Mouse (Mus musculus): Measurements from ENCODE around the gene Krt81.

The Krt81 gene

DNA sequence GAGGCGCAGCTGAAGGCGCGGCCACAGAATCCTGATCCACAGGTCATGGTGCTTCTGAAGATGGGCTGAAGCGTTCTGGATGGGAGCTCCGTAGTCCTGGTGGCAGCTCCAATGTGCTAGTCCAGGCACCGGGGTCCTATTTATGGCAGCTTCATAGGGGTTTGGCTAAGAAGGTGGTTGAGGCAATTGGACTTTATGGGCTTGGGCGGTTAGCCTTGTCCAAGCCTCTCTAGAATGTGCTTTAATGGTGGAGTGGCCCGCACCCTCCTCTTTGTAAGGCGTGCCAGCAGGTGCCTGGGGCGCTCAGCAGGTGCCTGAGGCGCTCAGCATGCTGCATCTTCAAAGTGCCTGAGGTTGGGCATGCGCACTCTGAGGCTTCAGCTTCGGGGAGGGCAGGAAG, at the start of gene Krt81:
Krt81 (minus strand) TSS at position 101 of the 400 bp plus-strand sequence.
- no peak for DNase-seq (ENCODE audit: low read depth, low spot score)

GRCm38 (mm10) chr15:101508247-101508646, 44.7 kb upstream of the Krt81 start:
- no peak for DNase-seq (ENCODE audit: low read depth, low spot score)

- DNase-seq (ENCODE audit: low read depth, low spot score) = no peak
Measured at GRCm38 (mm10) chr15:101506896-101507758, 43.6 kb upstream of the Krt81 start.

GRCm38 (mm10) chr15:101497181-101497580, 33.6 kb upstream of the Krt81 start:
- DNase-seq (ENCODE audit: low read depth, low spot score) = no peak

DNA sequence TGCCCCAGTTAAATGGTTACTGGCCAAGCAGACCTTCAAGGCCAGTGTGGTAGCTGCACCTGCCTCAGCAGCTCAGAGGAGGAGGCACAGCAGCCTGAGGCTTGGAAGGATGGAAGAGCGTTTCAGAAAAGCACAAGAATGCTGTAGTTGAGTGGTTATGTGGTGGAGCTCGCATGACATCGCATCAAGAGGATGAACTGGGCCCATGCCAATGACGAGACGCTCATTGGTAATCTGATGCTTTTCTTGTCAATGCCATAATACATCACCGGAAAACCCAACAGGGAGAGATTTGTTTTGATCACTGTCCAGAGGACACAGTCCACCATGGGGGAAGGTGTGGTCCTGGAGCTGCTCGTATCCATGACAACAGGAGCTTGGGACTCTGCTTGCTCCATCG, 31.7 kb upstream of the Krt81 start:
- no peak for DNase-seq (ENCODE audit: low read depth, low spot score)

DNA sequence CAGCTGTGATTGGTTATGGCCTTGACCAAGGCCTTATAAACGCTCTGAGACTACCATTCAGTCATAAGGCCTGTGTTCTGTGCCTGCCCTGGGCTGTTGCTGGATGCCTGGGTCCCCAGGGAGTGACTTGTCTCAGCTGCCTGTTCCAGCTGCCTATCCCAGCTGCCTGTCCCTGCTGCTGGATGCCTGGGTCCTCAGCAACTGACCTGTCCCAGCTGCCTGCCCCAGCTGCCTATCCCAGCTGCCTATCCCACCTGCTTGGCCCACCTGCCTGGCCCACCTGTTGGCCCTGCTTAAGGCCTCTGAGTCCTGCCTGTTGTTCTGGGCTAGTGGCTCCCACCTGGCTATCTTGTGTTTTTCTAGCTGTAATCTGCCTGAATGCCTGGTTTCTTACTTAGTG, 30.7 kb upstream of the Krt81 start:
- no peak for DNase-seq (ENCODE audit: low read depth, low spot score)

DNA sequence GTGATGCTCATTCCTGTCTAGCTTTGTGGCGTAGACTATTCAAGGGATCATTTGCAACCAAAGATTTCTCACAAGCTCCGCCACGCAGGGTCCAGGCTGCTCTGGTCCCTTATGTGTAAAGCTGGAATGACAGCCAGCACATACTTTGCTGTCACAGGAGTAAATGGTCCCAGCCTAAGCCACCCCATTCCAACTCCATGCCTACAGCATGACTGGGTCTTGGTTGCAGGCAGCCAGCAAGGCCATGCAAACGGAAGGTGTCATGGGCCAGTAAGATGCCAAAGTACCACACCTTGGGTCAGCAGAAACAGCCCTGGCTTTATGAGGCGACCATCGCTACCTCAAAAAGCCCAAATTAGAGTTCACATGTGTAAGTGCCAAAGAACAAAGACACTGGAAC, 30.2 kb upstream of the Krt81 start:
- no peak for DNase-seq (ENCODE audit: low read depth, low spot score)

DNA sequence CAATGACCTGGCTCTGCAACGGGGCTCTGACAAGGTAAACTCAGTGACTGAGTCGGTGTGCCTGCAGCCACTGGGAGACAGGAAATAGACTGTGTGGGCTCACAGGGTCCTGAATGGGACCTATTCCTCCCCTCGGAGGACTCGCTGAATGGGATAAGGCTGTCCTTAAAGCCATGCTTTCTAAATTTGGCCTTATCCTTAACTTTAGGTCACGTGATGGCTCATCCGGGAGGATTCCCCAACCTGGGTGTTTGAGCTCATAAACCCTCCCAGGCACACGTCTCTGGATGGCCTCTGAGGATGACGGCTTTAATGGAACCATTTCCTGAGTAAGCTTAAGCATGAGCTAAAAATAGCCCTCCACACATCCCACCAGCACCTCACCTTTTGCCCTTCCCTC, 29.2 kb upstream of the Krt81 start:
- DNase-seq (ENCODE audit: low read depth, low spot score) = no peak

GRCm38 (mm10) chr15:101491431-101491830, 27.9 kb upstream of the Krt81 start, which contains the start of gene Krt83:
Gene Krt83 (minus strand): TSS chr15:101491512.
- DNase-seq (ENCODE audit: low read depth, low spot score) = no peak

- DNase-seq (ENCODE audit: low read depth, low spot score) = no peak
Measured at GRCm38 (mm10) chr15:101485911-101486635, 22.5 kb upstream of the Krt81 start.

GRCm38 (mm10) chr15:101484939-101485338, 21.4 kb upstream of the Krt81 start:
- no peak for DNase-seq (ENCODE audit: low read depth, low spot score)

- DNase-seq (ENCODE audit: low read depth, low spot score) = no peak
Measured at GRCm38 (mm10) chr15:101483646-101484045, 20.1 kb upstream of the Krt81 start.

DNA sequence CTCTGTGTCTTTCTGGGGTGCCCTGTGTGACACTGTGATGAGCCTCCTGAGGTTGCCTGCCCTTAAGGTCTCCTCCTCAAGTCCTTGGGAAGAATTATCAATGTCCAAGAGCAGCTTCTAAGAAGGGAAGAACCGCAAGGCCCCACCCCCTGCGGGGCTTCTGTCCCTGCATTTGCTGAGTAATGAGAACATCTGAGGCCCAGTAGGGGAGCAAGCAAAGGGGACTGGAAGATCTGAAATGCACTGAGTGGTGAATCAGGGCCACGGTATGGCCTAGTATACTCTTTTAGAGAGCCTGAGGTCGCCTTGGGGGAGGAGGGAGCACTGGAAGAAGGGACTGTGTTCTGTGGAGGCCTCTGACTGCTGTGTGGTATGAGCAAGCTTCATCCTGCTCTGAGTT, 18.5 kb upstream of the Krt81 start:
- no peak for DNase-seq (ENCODE audit: low read depth, low spot score)

DNA sequence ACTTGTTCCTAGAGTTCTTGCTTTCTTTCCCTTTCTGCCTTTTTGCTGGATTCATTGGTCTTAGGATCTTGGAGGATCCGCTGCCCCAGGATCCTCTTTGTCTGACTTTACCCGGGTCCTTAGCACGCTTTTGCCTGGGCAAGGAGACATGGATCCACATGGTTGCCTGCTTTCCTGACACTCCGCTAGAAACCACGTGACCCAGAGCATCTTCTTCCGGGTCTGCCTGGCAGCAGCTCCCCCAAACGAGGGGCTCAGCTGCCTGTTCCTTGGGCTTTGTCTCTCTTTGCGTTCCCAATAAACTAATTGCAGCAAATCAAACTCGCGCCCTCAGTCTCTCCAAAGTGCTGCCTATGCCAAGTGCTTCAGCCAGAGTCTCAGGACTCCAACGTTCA, 16.1 kb upstream of the Krt81 start:
- no peak for DNase-seq (ENCODE audit: low read depth, low spot score)

- DNase-seq (ENCODE audit: low read depth, low spot score) = no peak
Measured at GRCm38 (mm10) chr15:101479007-101479665, 15.6 kb upstream of the Krt81 start.

GRCm38 (mm10) chr15:101472952-101473528, 9.5 kb upstream of the Krt81 start, which contains the start of gene Krt86:
Gene Krt86 (plus strand): TSS chr15:101473478.
- DNase-seq (ENCODE audit: low read depth, low spot score) = no peak

- DNase-seq (ENCODE audit: low read depth, low spot score) = no peak
Measured at GRCm38 (mm10) chr15:101469093-101469492, 5.5 kb upstream of the Krt81 start.

DNA sequence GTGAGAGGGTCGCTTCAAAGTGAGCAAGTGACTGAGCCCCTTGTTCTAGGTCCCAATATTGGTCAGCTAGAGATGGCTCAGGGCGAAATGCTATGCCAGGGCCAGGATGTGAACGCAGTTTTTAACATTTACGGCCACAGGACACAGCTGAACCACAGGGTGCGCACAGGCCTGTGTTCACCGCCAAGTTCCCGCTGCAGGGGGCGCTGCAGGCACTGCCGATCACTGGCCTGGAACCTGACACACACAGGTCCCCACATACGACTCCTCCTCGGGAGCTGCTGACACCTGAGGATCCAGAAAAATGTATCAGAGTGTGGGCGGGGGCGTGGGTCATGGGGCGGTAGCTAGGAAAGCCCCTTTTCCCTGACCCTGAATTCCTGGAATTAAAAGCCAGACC, 4.3 kb downstream of the Krt81 start:
- DNase-seq (ENCODE audit: low read depth, low spot score) = no peak

GRCm38 (mm10) chr15:101458361-101458930, 5.1 kb downstream of the Krt81 start:
- DNase-seq (ENCODE audit: low read depth, low spot score) = no peak

- no peak for DNase-seq (ENCODE audit: low read depth, low spot score)
Measured at GRCm38 (mm10) chr15:101455891-101456290, 7.7 kb downstream of the Krt81 start.

- DNase-seq (ENCODE audit: low read depth, low spot score) = no peak
Measured at GRCm38 (mm10) chr15:101455292-101455691, 8.3 kb downstream of the Krt81 start.

DNA sequence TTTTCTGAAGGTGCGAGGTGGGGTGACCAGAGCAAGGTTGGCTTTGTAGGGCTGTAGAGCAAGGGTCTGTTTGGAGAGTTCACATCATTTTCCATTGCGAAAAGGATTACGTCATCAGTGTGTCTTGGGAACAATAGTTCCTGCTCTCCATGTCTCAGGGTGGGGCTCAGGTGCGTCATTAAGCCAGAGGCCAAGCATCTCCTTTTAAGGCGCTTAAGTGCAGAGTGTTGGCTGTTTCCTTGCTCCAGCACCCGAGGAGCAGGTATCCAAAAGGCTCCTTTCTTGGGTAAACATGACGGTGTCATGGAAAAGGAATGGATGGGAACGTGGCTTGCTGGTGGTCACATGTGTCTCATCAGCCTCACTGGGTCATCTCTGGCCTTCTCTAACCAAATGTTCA, 8.8 kb downstream of the Krt81 start:
- no peak for DNase-seq (ENCODE audit: low read depth, low spot score)

All from brain, embryonic 18.5 days (tissue).